Mouse (Mus musculus) lung, adult 2 months (tissue): Measurements from ENCODE around the gene Zc3h7b.

Experiments
- CTCF ChIP-seq: fragments of 200-500 bp; IDR thresholded peaks from 2 replicates; pipeline ENCODE4 v1.5.1; 2011; ENCODE audit warnings: mild to moderate bottlenecking, low read length, control low read depth; ENCODE audit not compliant: insufficient read depth
- POLR2A ChIP-seq: fragments of 200-500 bp; IDR thresholded peaks from 2 replicates; pipeline ENCODE4 v1.6.1; 2011; ENCODE audit warnings: low read depth, mild to moderate bottlenecking, control low read depth, low read length, borderline replicate concordance; ENCODE audit errors: extremely low read depth

DNA sequence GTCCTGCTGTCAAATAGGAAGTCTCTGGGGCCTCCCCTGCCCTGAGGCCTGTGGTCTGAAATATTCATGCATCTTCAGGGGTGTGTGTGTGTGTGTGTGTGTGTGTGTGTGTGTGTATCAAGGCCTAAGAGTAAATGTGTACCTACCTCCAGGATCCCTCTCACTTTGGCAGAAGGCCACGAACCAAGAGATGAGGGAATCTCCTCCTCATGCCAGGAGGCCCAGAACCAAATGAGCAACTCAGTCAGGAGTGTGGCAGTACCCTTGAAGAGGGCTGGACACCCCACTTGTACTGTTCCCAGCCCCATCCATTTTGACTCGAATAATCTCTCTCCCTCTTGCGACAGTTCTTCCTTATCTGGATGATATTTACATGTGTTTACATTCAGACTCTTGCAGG, 87.4 kb downstream of the Zc3h7b start:
- TF ChIP-seq POLR2A (no peak), CTCF (no peak)
